13 mouse cellular contexts compared by ENCODE assay signal in the genomic region with DNA sequence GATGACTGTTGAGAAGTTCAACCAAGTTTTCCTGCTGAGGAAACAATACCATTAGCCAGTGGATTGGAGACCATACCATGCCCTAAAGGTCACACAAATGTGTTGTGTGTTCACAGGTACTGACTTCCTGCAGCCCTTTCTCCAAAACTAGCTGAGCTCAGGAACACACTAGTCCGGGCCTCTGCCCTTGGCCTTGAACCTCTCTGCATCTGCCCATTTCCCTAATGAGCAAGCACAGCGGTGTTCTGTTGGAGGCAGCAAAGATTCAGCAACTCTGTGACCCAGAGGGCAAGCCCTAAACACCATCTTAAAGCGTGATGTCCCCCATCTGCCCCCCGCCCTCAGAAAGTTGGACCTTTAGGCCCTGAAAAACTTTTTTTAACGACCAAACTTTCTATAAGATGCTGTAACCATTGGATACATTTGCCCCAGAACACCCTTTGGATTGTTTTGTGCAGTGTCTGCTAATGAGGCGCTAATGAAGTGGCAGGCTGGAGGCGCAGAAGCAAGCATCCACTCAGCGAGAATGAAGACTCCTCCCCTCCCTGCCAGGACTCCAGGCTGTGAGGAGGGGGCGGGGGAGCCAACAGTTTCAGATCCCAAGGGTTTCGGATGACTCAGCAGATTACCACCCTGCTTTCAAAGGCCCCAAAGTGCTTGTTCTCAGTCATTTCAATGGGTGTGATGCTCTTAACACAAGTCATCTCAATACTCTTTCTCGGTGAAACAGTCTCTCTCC. TPM values are rescaled to one million over a fixed set of nuclear protein-coding genes. Genes with fewer than 3 reads are reported as not detected.
DNase-seq lines count a peak whose midpoint lies in the region; ATAC-seq lines count a peak whose summit lies in the region.
"Had no signal": no experiment of that assay in that cellular context is flagged by ENCODE, and none has a peak within 500 bp of the region (broad histone marks: within the 10 kb centered on the region; RNA-seq: fewer than 3 reads in every experiment).

No protein-coding gene starts in this region.

- no peak overlapping the region for H3K27ac ChIP-seq in midbrain, embryonic 13.5 days
- H3K27ac ChIP-seq in midbrain, embryonic 10.5 days (replicated peaks): no peak overlapping the region
- no peak overlapping the region for H3K27ac ChIP-seq in hindbrain, embryonic 11.5 days (ENCODE audit: low read depth, low read length)
- H3K27ac ChIP-seq: stomach, postnatal 0 days had no signal

- H3K4me2 ChIP-seq in midbrain, embryonic 13.5 days (replicated peaks): no peak overlapping the region
- H3K4me2 ChIP-seq in hindbrain, embryonic 11.5 days (replicated peaks; ENCODE audit: low read depth, low read length): no peak overlapping the region

- WGBS in midbrain, embryonic 13.5 days: 18% methylated on average over 11 of the region's 11 CpGs
- 20% methylated on average over 11 of the region's 11 CpGs for WGBS in midbrain, embryonic 10.5 days
- 14% methylated on average over 11 of the region's 11 CpGs for WGBS in hindbrain, embryonic 11.5 days

- no peaks in the 10 kb centered on the region for H3K9me3 ChIP-seq in midbrain, embryonic 13.5 days
- H3K9me3 ChIP-seq in midbrain, embryonic 10.5 days (replicated peaks): no peaks in the 10 kb centered on the region
- no peaks in the 10 kb centered on the region for H3K9me3 ChIP-seq in hindbrain, embryonic 11.5 days (ENCODE audit: control insufficient read depth, low read length)

- ATAC-seq in midbrain, embryonic 13.5 days: peak; percentile 31; the same call in 1 of the 2 replicates
- no peak for ATAC-seq in hindbrain, embryonic 11.5 days (ENCODE audit: low FRiP score)
- ATAC-seq in cerebellum, adult (ENCODE audit: insufficient number of reproducible peaks, low FRiP score, low TSS enrichment): no peak
- ATAC-seq: liver, postnatal 0 days had no signal

- 0 out of 2 replicates have a peak, but pooled peaks cover 4% of the 10 kb centered on the region for H3K36me3 ChIP-seq in midbrain, embryonic 13.5 days
- no peaks in the 10 kb centered on the region for H3K36me3 ChIP-seq in midbrain, embryonic 10.5 days
- H3K36me3 ChIP-seq in hindbrain, embryonic 11.5 days (ENCODE audit: control insufficient read depth, insufficient read depth, low read length): no peaks in the 10 kb centered on the region

- H3K9ac ChIP-seq in midbrain, embryonic 13.5 days (replicated peaks): no peak overlapping the region
- H3K9ac ChIP-seq in hindbrain, embryonic 11.5 days (ENCODE audit: low read depth, low read length): no peak overlapping the region
- H3K9ac ChIP-seq: liver, postnatal 0 days had no signal

- DNase-seq in midbrain, embryonic 10.5 days (ENCODE audit: low spot score): no peak
- DNase-seq in embryo, embryonic 11 days: peak; percentile 59
- peak; percentile 43 for DNase-seq in hindbrain, embryonic 11.5 days (ENCODE audit: low spot score)
- DNase-seq in retina, postnatal 1 day: peak; percentile 93
- DNase-seq in urinary bladder, postnatal 14 days (ENCODE audit: low spot score): no peak
- no peak for DNase-seq in gastrocnemius, adult 8-10 months (ENCODE audit: low spot score in 2 of 2)
- DNase-seq: adrenal gland, postnatal 25 days; cerebellum, adult 9-10 months; heart, postnatal 36 days; liver, postnatal 0 days had no signal

- H3K4me1 ChIP-seq in midbrain, embryonic 13.5 days (replicated peaks): peaks cover 23% of the 10 kb centered on the region
- peaks cover 10% of the 10 kb centered on the region for H3K4me1 ChIP-seq in midbrain, embryonic 10.5 days
- H3K4me1 ChIP-seq in hindbrain, embryonic 11.5 days (replicated peaks; ENCODE audit: control insufficient read depth, insufficient read depth, low read length): no peaks in the 10 kb centered on the region; the same call in 1 of the 2 replicates

- H3K27me3 ChIP-seq in midbrain, embryonic 13.5 days: no peaks in the 10 kb centered on the region
- H3K27me3 ChIP-seq in midbrain, embryonic 10.5 days (ENCODE audit: low read depth, poor library complexity, severe bottlenecking): no peaks in the 10 kb centered on the region
- no peaks in the 10 kb centered on the region for H3K27me3 ChIP-seq in hindbrain, embryonic 11.5 days (ENCODE audit: control insufficient read depth, insufficient read depth, low read length)

- H3K4me3 ChIP-seq in midbrain, embryonic 13.5 days (replicated peaks): no peak overlapping the region
- H3K4me3 ChIP-seq in midbrain, embryonic 10.5 days: no peak overlapping the region
- H3K4me3 ChIP-seq in hindbrain, embryonic 11.5 days (ENCODE audit: low read depth, low read length): no peak overlapping the region

RNA-seq across cellular contexts. Expression of a gene that starts 21.7 kb away (rescaled TPM):
- 16.2 and 17.0 TPM in 2 replicates for polyA plus RNA-seq in midbrain, embryonic 13.5 days (2015; fragmentation: Nextera tagmentation; extraction: Ambion mirVana)
- 0.96 and 2.0 TPM in 2 replicates for polyA plus RNA-seq in midbrain, embryonic 10.5 days (2016; fragmentation: Nextera tagmentation; extraction: Ambion mirVana)
- 14.2 and 16.1 TPM in 2 replicates for polyA plus RNA-seq in hindbrain, embryonic 11.5 days (2014; fragmentation: Nextera tagmentation; extraction: Ambion mirVana)
- under 1 TPM; 0.40 to 0.94 (median 0.55) TPM for total RNA-seq in gastrocnemius, adult 8-10 months (2022)
- polyA plus RNA-seq: liver, postnatal 0 days had no signal

Comparison
In these comparisons a context has a peak if more than half of its experiments do, and no peak if none do; other contexts are left out.
1. DNase-seq: peak in embryo, embryonic 11 days (single experiment), hindbrain, embryonic 11.5 days (single experiment) and retina, postnatal 1 day (single experiment); none in midbrain, embryonic 10.5 days (single experiment), urinary bladder, postnatal 14 days (single experiment) and gastrocnemius, adult 8-10 months (0 of 2).